Mouse (Mus musculus): ENCODE measurements around the gene Cox8a. TPM values are rescaled to one million over a fixed set of nuclear protein-coding genes. Genes with fewer than 3 reads are reported as not detected.
A peak's percentile ranks its signal among the peaks of the same experiment; 100 is the strongest.

The Cox8a gene
- polyA plus RNA-seq, 1 experiment from 2014 or later = 1,073 TPM

DNA sequence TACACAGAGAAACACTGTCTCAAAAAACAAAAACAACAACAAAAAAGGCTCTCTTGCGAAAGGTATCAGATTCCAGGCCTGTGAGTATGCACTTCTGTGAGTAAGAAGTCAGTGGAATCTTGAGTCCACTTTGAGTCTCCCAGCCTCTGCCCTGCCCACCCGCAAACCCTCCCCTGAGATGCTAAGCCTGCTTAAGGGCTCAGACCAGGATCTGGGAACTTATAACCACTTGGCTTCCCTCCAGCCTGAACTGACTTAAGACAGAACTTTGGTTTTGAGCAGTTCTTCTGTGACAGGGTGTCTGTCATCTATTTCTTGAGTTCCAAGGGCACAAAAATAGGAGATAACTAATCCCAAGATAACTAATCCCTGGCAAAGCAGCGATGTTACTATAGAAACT, 4.4 kb downstream of the Cox8a start:
- Histone ChIP-seq H3K27ac (replicated peaks; ENCODE audit: low read depth, low read length) (no peak overlapping the region), H3K4me2 (ENCODE audit: low read depth, low read length) (no peak overlapping the region), H3K4me1 (ENCODE audit: control insufficient read depth, insufficient read depth, low read length) (peaks cover 15% of the 10 kb centered on the region), H3K36me3 (ENCODE audit: control insufficient read depth, insufficient read depth, low read length) (peaks cover 38% of the 10 kb centered on the region), H3K4me3 (ENCODE audit: low read depth, low read length) (no peak overlapping the region), H3K9ac (ENCODE audit: low read depth, low read length) (no peak overlapping the region), H3K9me3 (ENCODE audit: control insufficient read depth, low read length) (no peaks in the 10 kb centered on the region), H3K27me3 (replicated peaks; ENCODE audit: control insufficient read depth, insufficient read depth, low read length) (no peaks in the 10 kb centered on the region)
- no peak for DNase-seq (ENCODE audit: low spot score)
- no peak for ATAC-seq (ENCODE audit: low read depth)
- WGBS = 86% methylated on average over 3 of the region's 3 CpGs

DNA sequence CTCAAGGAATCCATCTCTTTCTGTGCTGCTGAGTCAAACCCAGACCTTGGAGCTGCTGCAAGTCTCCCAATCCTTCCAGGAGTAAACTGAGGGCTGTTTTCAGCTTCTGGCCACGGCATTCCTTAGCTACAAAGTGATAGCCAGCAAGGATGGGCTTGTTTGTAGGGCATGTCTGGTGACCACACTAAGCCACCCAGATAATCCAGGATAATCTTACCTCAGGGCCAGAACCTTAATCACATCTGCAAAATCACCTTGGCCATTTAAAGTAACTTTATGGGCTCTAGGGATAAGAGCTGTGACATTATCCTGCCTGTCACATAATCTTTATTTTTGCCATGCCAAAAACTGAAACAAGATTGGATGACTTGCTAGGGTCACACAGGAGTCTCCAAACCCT, 5.2 kb downstream of the Cox8a start:
- Histone ChIP-seq H3K27me3 (replicated peaks; ENCODE audit: control insufficient read depth, insufficient read depth, low read length) (no peaks in the 10 kb centered on the region), H3K9ac (ENCODE audit: low read depth, low read length) (no peak overlapping the region), H3K9me3 (ENCODE audit: control insufficient read depth, low read length) (no peaks in the 10 kb centered on the region), H3K4me1 (ENCODE audit: control insufficient read depth, insufficient read depth, low read length) (peaks cover 15% of the 10 kb centered on the region), H3K4me2 (ENCODE audit: low read depth, low read length) (no peak overlapping the region), H3K4me3 (ENCODE audit: low read depth, low read length) (no peak overlapping the region), H3K27ac (replicated peaks; ENCODE audit: low read depth, low read length) (no peak overlapping the region), H3K36me3 (ENCODE audit: control insufficient read depth, insufficient read depth, low read length) (peaks cover 38% of the 10 kb centered on the region)
- no peak for ATAC-seq (ENCODE audit: low read depth)
- DNase-seq (ENCODE audit: low spot score) = no peak
- WGBS = 76% methylated on average over 1 of the region's 1 CpGs

DNA sequence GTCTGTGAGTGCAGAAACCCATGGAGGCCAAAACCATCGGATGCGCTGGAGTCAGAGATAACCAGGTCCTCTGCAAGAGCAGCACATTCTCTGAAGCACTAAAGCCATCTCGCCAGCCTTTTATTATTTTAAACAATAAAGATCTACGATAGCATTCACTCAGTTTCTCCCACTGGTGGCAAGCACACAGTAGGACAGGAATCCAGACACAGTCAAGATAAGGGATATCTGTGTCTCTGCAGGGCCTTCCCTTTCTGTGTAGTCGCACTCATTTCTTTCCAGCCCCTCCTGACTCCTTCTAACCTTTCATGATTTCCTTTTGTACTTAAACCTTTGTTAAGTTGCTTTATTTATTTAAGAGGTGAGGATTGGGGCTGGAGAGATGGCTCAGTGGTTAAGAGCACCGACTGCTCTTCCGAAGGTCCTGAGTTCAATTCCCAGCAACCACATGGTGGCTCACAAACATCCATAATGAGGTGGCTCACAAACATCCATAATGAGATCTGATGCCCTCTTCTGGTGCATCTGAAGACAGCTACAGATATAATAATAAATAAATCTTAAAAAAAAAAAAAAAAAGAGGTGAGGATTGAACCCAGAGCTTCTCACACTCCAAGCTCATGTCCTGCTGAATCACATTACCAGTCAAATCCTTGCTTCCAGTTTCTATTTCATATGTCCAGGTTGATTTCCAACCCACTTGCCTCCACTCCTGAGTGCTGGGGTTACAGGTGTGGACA, 7.3 kb downstream of the Cox8a start:
- ATAC-seq (ENCODE audit: low read depth) = no peak
- WGBS = 91% methylated on average over 7 of the region's 7 CpGs
- Histone ChIP-seq H3K9ac (ENCODE audit: low read depth, low read length) (no peak overlapping the region), H3K27me3 (replicated peaks; ENCODE audit: control insufficient read depth, insufficient read depth, low read length) (no peaks in the 10 kb centered on the region), H3K4me2 (ENCODE audit: low read depth, low read length) (no peak overlapping the region), H3K36me3 (ENCODE audit: control insufficient read depth, insufficient read depth, low read length) (peaks cover 26% of the 10 kb centered on the region), H3K9me3 (ENCODE audit: control insufficient read depth, low read length) (no peaks in the 10 kb centered on the region), H3K4me3 (ENCODE audit: low read depth, low read length) (no peak overlapping the region), H3K27ac (replicated peaks; ENCODE audit: low read depth, low read length) (no peak overlapping the region), H3K4me1 (ENCODE audit: control insufficient read depth, insufficient read depth, low read length) (peaks cover 3% of the 10 kb centered on the region)
- no peak for DNase-seq (ENCODE audit: low spot score)

DNA sequence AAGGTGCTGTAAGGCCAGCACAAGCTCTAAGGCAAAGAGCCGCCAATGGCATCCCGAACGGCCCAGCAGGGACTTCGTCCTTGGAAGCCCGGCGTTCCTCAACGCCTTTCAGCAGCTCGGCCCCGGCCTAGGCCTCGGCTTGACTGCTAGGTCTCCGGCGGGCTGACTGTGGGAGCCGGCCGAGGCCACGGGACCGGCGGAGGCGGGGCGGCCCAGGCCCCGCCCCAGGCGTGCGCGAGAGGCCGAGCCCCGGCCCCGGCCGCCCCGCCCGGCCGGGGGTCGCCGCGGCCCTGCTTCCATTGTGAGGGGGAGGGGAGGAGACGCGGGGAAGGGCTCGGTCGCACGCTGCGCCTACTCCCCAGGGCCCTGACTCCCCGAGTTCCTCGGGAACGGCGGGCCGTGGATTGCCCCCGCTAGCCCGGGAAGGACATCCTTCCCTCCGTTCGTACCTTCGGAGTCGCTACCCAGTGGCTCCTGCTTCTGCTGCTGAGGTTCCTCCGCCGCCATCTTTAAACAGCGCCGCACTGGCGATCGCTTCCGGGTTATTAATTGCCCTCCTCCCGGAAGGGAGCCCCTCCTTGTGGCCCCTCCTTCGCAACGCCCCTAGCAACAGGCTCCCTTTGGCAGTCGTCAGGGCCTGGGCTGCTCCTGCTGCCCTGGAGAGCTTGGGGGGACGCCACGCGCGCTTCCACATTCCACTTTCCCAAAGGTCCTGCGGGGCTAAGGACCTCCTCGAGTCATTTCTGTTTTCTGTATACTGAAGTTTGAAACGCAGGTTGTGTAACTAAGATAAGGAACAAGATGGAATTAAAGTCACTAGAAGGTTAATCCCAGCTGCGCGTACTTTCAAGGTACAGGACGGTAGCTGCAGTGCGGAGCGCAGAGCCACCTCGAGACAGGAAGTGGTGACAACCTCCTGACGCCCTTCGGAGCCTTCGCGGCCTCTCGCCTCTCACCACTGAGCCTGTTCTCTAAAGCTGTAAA, 11.4 kb downstream of the Cox8a start, which contains the start of gene Otub1:
TSS of gene Otub1 (minus strand) at position 564 of the 984 bp plus-strand sequence.
- Histone ChIP-seq H3K36me3 (ENCODE audit: control insufficient read depth, insufficient read depth, low read length) (peaks cover 32% of the 10 kb centered on the region), H3K4me2 (ENCODE audit: low read depth, low read length) (peak within 1 kb of the TSS; percentile 79), H3K9me3 (ENCODE audit: control insufficient read depth, low read length) (no peaks in the 10 kb centered on the region), H3K27ac (replicated peaks; ENCODE audit: low read depth, low read length) (peak within 1 kb of the TSS; percentile 85), H3K4me1 (ENCODE audit: control insufficient read depth, insufficient read depth, low read length) (peaks cover 10% of the 10 kb centered on the region), H3K27me3 (replicated peaks; ENCODE audit: control insufficient read depth, insufficient read depth, low read length) (no peaks in the 10 kb centered on the region), H3K9ac (ENCODE audit: low read depth, low read length) (peak within 1 kb of the TSS; percentile 73), H3K4me3 (ENCODE audit: low read depth, low read length) (peak within 1 kb of the TSS; percentile 68)
- under 1% methylated on average over 43 of the region's 79 CpGs for WGBS
- DNase-seq (ENCODE audit: low spot score) (peak; percentile 98), ATAC-seq (ENCODE audit: low read depth) (peak; percentile 96)

DNA sequence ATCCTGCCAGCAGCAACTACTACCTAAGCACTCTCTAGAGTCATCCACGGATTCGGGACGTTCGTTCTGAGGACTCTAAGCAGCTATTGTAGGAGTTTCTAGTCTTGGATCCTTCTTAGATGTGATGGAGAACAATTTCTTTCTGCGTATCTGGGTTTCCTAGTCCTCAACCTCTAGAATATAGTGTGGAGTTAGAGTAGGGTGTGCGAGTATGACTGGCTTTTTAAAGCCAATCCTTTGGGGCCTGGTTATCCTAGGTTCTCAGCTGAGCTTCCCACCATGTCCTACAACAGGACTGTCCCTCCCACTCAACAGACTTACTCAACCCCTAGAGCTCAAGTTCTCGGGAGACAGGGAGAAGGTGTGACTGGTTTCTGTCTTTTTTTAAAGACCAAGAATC, 12.1 kb downstream of the Cox8a start:
- Histone ChIP-seq H3K36me3 (ENCODE audit: control insufficient read depth, insufficient read depth, low read length) (peaks cover 39% of the 10 kb centered on the region), H3K27ac (replicated peaks; ENCODE audit: low read depth, low read length) (peak overlapping the region; percentile 85), H3K9ac (ENCODE audit: low read depth, low read length) (peak overlapping the region; percentile 73), H3K9me3 (ENCODE audit: control insufficient read depth, low read length) (no peaks in the 10 kb centered on the region), H3K27me3 (replicated peaks; ENCODE audit: control insufficient read depth, insufficient read depth, low read length) (no peaks in the 10 kb centered on the region), H3K4me2 (ENCODE audit: low read depth, low read length) (peak overlapping the region; percentile 79), H3K4me3 (ENCODE audit: low read depth, low read length) (peak overlapping the region; percentile 68), H3K4me1 (ENCODE audit: control insufficient read depth, insufficient read depth, low read length) (peaks cover 10% of the 10 kb centered on the region)
- WGBS = 24% methylated on average over 7 of the region's 7 CpGs
- ATAC-seq (ENCODE audit: low read depth) (no peak), DNase-seq (ENCODE audit: low spot score) (no peak)

DNA sequence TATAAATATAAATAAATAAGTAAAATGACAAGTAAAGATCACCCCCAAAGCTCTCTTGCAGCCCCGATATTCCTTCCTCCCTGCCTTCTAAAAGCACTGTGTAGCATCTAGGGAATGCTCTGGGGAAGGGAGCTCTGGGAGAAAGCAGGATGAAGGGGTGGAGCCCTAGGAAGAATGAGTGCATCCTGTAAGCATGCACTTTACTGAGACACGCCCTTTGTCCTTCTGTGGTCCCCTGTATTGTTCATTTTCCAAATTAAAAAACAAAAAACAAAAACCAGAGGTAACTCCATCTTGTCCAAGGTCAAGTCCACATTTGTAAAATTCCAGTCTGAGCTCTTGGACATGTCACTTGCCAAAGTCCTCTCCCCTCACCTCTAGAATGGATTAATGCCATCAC, 12.5 kb downstream of the Cox8a start:
- ATAC-seq (ENCODE audit: low read depth) (no peak), DNase-seq (ENCODE audit: low spot score) (no peak)
- H3K9ac ChIP-seq (ENCODE audit: low read depth, low read length) = peak overlapping the region; percentile 73
- peak overlapping the region; percentile 85; the same call in 1 of the 2 replicates for H3K27ac ChIP-seq (replicated peaks; ENCODE audit: low read depth, low read length)
- H3K9me3 ChIP-seq (ENCODE audit: control insufficient read depth, low read length) = no peaks in the 10 kb centered on the region
- peak overlapping the region; percentile 68 for H3K4me3 ChIP-seq (ENCODE audit: low read depth, low read length)
- peak overlapping the region; percentile 79 for H3K4me2 ChIP-seq (ENCODE audit: low read depth, low read length)
- H3K4me1 ChIP-seq (ENCODE audit: control insufficient read depth, insufficient read depth, low read length) = peaks cover 10% of the 10 kb centered on the region
- H3K36me3 ChIP-seq (ENCODE audit: control insufficient read depth, insufficient read depth, low read length) = peaks cover 44% of the 10 kb centered on the region
- H3K27me3 ChIP-seq (replicated peaks; ENCODE audit: control insufficient read depth, insufficient read depth, low read length) = no peaks in the 10 kb centered on the region
- 60% methylated on average over 2 of the region's 2 CpGs for WGBS

DNA sequence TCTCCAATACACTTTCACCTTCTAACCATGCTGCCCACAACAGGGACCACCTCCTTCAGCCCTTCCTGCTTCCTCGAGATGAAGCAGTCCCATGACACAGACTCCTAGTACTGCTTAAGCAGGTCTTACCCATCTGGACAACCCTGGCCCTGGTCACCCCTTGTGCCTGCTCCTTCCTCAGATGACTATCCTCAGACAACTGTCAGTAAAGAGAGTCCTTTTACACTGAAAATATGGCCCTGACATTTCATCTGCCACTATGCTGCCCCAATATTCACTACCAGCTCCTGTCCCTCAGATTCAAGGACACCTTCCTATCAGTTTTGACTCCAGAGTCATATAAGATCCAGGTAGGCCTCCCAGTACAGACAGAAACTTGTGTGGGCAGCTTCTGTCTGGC, 17.0 kb downstream of the Cox8a start:
- WGBS = 67% methylated on average over 1 of the region's 1 CpGs
- no peak overlapping the region for H3K4me2 ChIP-seq (ENCODE audit: low read depth, low read length)

DNA sequence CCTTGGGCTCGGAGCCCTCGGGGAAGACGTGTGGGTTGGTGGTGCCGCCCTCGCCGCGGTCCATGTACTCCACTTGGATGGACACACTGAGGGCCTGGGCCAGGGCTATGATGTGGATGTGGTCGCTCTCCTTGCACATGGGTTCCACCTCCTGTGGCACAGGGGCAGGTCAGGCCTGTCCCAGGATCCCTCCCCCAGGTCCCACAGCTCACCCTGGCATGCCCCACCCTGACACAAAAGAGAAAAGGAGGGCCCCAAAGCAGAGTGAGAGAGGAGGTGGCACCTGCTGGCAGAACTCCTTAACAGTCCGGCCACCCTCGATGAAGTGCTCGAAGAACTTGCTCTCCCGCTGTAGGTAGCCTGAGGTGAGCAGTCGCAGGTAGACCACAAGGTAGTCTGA, 18.3 kb downstream of the Cox8a start:
- DNase-seq (ENCODE audit: low spot score) (no peak), ATAC-seq (ENCODE audit: low read depth) (no peak)
- no peaks in the 10 kb centered on the region for H3K27me3 ChIP-seq (replicated peaks; ENCODE audit: control insufficient read depth, insufficient read depth, low read length)
- 90% methylated on average over 13 of the region's 13 CpGs for WGBS
- H3K4me3 ChIP-seq (ENCODE audit: low read depth, low read length) = no peak overlapping the region
- no peaks in the 10 kb centered on the region for H3K9me3 ChIP-seq (ENCODE audit: control insufficient read depth, low read length)
- H3K9ac ChIP-seq (ENCODE audit: low read depth, low read length) = no peak overlapping the region
- no peak overlapping the region for H3K4me2 ChIP-seq (ENCODE audit: low read depth, low read length)
- H3K36me3 ChIP-seq (ENCODE audit: control insufficient read depth, insufficient read depth, low read length) = peaks cover 66% of the 10 kb centered on the region
- H3K4me1 ChIP-seq (ENCODE audit: control insufficient read depth, insufficient read depth, low read length) = peaks cover 7% of the 10 kb centered on the region; the same call in 1 of the 2 replicates
- no peak overlapping the region for H3K27ac ChIP-seq (replicated peaks; ENCODE audit: low read depth, low read length)

More for the DNA sequence above, 17.0 kb downstream of the Cox8a start:
- Histone ChIP-seq H3K4me1 (ENCODE audit: control insufficient read depth, insufficient read depth, low read length) (peaks cover 17% of the 10 kb centered on the region), H3K9me3 (ENCODE audit: control insufficient read depth, low read length) (no peaks in the 10 kb centered on the region), H3K9ac (ENCODE audit: low read depth, low read length) (no peak overlapping the region), H3K27ac (replicated peaks; ENCODE audit: low read depth, low read length) (no peak overlapping the region), H3K4me3 (ENCODE audit: low read depth, low read length) (no peak overlapping the region), H3K36me3 (ENCODE audit: control insufficient read depth, insufficient read depth, low read length) (peaks cover 70% of the 10 kb centered on the region), H3K27me3 (replicated peaks; ENCODE audit: control insufficient read depth, insufficient read depth, low read length) (no peaks in the 10 kb centered on the region)
- ATAC-seq (ENCODE audit: low read depth) (no peak), DNase-seq (ENCODE audit: low spot score) (no peak)
